Mouse (Mus musculus) CD4-positive naive resting alpha-beta T cell, adult 57 days (primary cell): ENCODE measurements around the gene Serp1. TPM values are rescaled to one million over a fixed set of nuclear protein-coding genes. Genes with fewer than 3 reads are reported as not detected.

ENCODE experiments used
- total RNA-seq: library from RNA; stranded (reverse); gene quantifications from one replicate; pipeline ENCODE4 v1.2.4, GENCODE M21; 2023

Gene Serp1
- total RNA-seq: 47.3 TPM

DNA sequence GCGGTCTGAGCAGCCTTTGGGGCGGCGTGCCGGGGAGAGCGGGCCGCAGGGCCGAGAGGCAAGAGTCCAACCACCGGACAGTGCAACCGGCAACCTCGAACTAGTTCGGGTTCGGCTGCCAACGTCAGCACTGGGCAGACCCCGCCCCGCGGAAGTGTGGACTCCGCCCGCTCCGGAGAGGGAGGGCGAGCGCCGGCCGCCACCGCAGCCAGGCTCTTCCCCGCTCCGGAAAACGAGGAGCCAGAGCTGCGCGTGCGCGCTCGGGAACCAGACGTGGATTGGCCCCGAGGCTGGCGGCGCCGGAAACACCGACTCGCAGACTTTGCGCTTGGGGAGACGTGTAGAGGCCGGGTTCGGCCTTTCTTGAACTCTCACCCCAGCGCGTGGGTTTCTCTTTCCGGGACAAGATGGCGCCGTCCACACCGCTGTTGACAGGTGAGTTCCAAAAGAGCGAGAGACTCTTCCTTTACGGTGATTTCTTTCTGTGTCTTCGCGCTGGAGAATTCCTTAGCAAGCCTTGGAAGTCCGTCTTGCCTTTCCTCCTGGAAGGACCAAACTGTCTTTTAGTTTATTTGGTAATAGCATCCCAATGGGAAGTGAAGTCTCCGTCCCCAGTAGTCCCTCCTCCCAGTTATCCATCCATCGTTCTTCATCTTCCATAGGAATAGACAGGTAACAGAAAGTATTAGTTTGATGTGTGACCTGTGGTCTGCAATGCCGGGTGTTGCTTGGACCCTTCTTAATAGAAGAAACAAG, at the start of gene Serp1, which contains the start of gene Eif2a:
TSS of gene Serp1 (minus strand) at position 241 of the 756 bp plus-strand sequence.
TSS of gene Eif2a (plus strand) at position 170 of the 756 bp plus-strand sequence.

Other genes starting within 250 kb of the Serp1 start
- 58.9 TPM for gene Tsc22d2, start 111.2 kb downstream of the Serp1 start, total RNA-seq
- gene Eif2a, start 71 bp downstream of the Serp1 start, total RNA-seq: 57.8 TPM
- gene Selenot, start 50.7 kb upstream of the Serp1 start, total RNA-seq: 119 TPM
- not detected for gene Erich6, start 111.3 kb upstream of the Serp1 start, total RNA-seq
- gene Siah2, start 166.5 kb upstream of the Serp1 start, total RNA-seq: 58.9 TPM